Mouse (Mus musculus) forelimb bud, embryonic 11.5 days (tissue): ENCODE measurements at regions not wholly inside any gene's neighbourhood (a gene's known extent, or its start where the extent isn't known, plus 50 kb on each side); places are given as distances from the start of the nearest gene placed in this dataset.

Experiments
- DNase-seq: peaks from one replicate; pipeline ENCODE4 v3.0.0-alpha.2; 2012; ENCODE audit warnings: low read depth, low spot score

- DNase-seq, result no peak
Measured at GRCm38 (mm10) chr1:22222836-22223235, 261.1 kb upstream of the Kcnq5 start.

GRCm38 (mm10) chr1:22211795-22212194 lies 250.1 kb upstream of the Kcnq5 start:
- no peak for DNase-seq

- DNase-seq, result no peak
Measured at GRCm38 (mm10) chr1:22211232-22211631, 249.5 kb upstream of the Kcnq5 start.

GRCm38 (mm10) chr1:22210621-22211020 lies 248.9 kb upstream of the Kcnq5 start:
- no peak for DNase-seq

- DNase-seq, result no peak
Measured at GRCm38 (mm10) chr1:22208287-22208686, 246.5 kb upstream of the Kcnq5 start.

GRCm38 (mm10) chr1:22206935-22207334 lies 245.2 kb upstream of the Kcnq5 start:
- no peak for DNase-seq

GRCm38 (mm10) chr1:22167621-22168181 lies 206.0 kb upstream of the Kcnq5 start:
- no peak for DNase-seq

GRCm38 (mm10) chr1:22136571-22137122 lies 174.9 kb upstream of the Kcnq5 start:
- no peak for DNase-seq

- DNase-seq, result peak; percentile 23
Measured at GRCm38 (mm10) chr1:22118266-22118772, 156.6 kb upstream of the Kcnq5 start.

GRCm38 (mm10) chr1:22116466-22116865 lies 154.7 kb upstream of the Kcnq5 start:
- DNase-seq, result no peak

GRCm38 (mm10) chr1:22105496-22105895 lies 143.8 kb upstream of the Kcnq5 start:
- DNase-seq, result peak; percentile 5

GRCm38 (mm10) chr1:22071405-22072117 lies 109.8 kb upstream of the Kcnq5 start:
- DNase-seq, result no peak

- no peak for DNase-seq
Measured at GRCm38 (mm10) chr1:22070028-22070427, 108.3 kb upstream of the Kcnq5 start.
